Mouse (Mus musculus): ENCODE results near the gene Hist1h2bn. TPM values are rescaled to one million over a fixed set of nuclear protein-coding genes. Genes with fewer than 3 reads are reported as not detected.
"Not testable (repeated sequence)": the region's sequence is repeated elsewhere in the genome, so short reads cannot be mapped to it uniquely, and the experiment has no call there.

Gene Hist1h2bn
- polyA plus RNA-seq, 1 experiment from 2014 or later, result 4.2 TPM

GRCm38 (mm10) chr13:21786899-21787629 is 33.1 kb downstream of the Hist1h2bn start, which contains the start of the genes Hist1h2an and Hist1h2bp:
Gene Hist1h2an (minus strand): TSS chr13:21787218.
Gene Hist1h2bp (plus strand): TSS chr13:21787461.
- under 1% methylated on average over 37 of the region's 63 CpGs for WGBS
- peak; percentile 93 for ATAC-seq (ENCODE audit: insufficient number of reproducible peaks, low FRiP score, low TSS enrichment, low read depth)
- not testable (repeated sequence) for H3K27me3 ChIP-seq, H3K36me3 ChIP-seq, H3K9me3 ChIP-seq, H3K9ac ChIP-seq
- peak within 1 kb of the TSS; percentile 83 for H3K27ac ChIP-seq
- peak within 1 kb of the TSS; percentile 53 for H3K4me2 ChIP-seq
- peak within 1 kb of the TSS; percentile 38 for H3K4me3 ChIP-seq
- H3K4me1 ChIP-seq, result peaks cover 25% of the 10 kb centered on the region

GRCm38 (mm10) chr13:21787760-21788593 is 34.1 kb downstream of the Hist1h2bn start:
- H3K27me3 ChIP-seq, result no peaks in the 10 kb centered on the region
- no peak overlapping the region for H3K9ac ChIP-seq
- no peak for ATAC-seq (ENCODE audit: insufficient number of reproducible peaks, low FRiP score, low TSS enrichment, low read depth)
- peak overlapping the region; percentile 38 for H3K4me3 ChIP-seq
- WGBS, result 15% methylated on average over 17 of the region's 21 CpGs
- H3K27ac ChIP-seq, result peak overlapping the region; percentile 71
- no peaks in the 10 kb centered on the region for H3K36me3 ChIP-seq
- peaks cover 20% of the 10 kb centered on the region for H3K4me1 ChIP-seq
- no peaks in the 10 kb centered on the region for H3K9me3 ChIP-seq
- H3K4me2 ChIP-seq, result peak overlapping the region; percentile 53

- H3K9ac ChIP-seq, result no peak overlapping the region
- no peaks in the 10 kb centered on the region for H3K27me3 ChIP-seq
- H3K27ac ChIP-seq, result no peak overlapping the region
- peaks cover 11% of the 10 kb centered on the region for H3K4me1 ChIP-seq
- no peak overlapping the region for H3K4me2 ChIP-seq
- ATAC-seq (ENCODE audit: insufficient number of reproducible peaks, low FRiP score, low TSS enrichment, low read depth), result no peak
- no peaks in the 10 kb centered on the region for H3K9me3 ChIP-seq
- 65% methylated on average over 6 of the region's 6 CpGs for WGBS
- no peak overlapping the region for H3K4me3 ChIP-seq
- no peaks in the 10 kb centered on the region for H3K36me3 ChIP-seq
Observed at GRCm38 (mm10) chr13:21789925-21790324, 36.0 kb downstream of the Hist1h2bn start.

- ATAC-seq (ENCODE audit: insufficient number of reproducible peaks, low FRiP score, low TSS enrichment, low read depth), result no peak
- Histone ChIP-seq H3K4me1 (peaks cover 11% of the 10 kb centered on the region), H3K9me3 (no peaks in the 10 kb centered on the region), H3K9ac (0 out of 2 replicates have a peak overlapping the region, but pooled peaks have one; percentile 18), H3K36me3 (no peaks in the 10 kb centered on the region), H3K4me3 (peak overlapping the region; percentile 8), H3K27me3 (no peaks in the 10 kb centered on the region), H3K4me2 (peak overlapping the region; percentile 35), H3K27ac (no peak overlapping the region)
- 10% methylated on average over 18 of the region's 18 CpGs for WGBS
Observed at GRCm38 (mm10) chr13:21790601-21791283, 36.8 kb downstream of the Hist1h2bn start.

GRCm38 (mm10) chr13:21795584-21795983 is 41.7 kb downstream of the Hist1h2bn start:
- no peak for ATAC-seq (ENCODE audit: insufficient number of reproducible peaks, low FRiP score, low TSS enrichment, low read depth)

GRCm38 (mm10) chr13:21797163-21797562 is 43.2 kb downstream of the Hist1h2bn start:
- H3K9me3 ChIP-seq; H3K4me2 ChIP-seq; H3K36me3 ChIP-seq; H3K9ac ChIP-seq; H3K27ac ChIP-seq; H3K27me3 ChIP-seq; H3K4me3 ChIP-seq; H3K4me1 ChIP-seq; ATAC-seq (ENCODE audit: insufficient number of reproducible peaks, low FRiP score, low TSS enrichment, low read depth): not testable (repeated sequence)

More at GRCm38 (mm10) chr13:21795584-21795983, 41.7 kb downstream of the Hist1h2bn start:
- no peak overlapping the region for H3K4me2 ChIP-seq
- WGBS, result 87% methylated on average over 7 of the region's 7 CpGs
- no peaks in the 10 kb centered on the region for H3K36me3 ChIP-seq
- H3K4me3 ChIP-seq, result no peak overlapping the region
- H3K4me1 ChIP-seq, result peaks cover 4% of the 10 kb centered on the region
- H3K27me3 ChIP-seq, result no peaks in the 10 kb centered on the region
- no peak overlapping the region for H3K9ac ChIP-seq
- no peak overlapping the region for H3K27ac ChIP-seq
- H3K9me3 ChIP-seq, result no peaks in the 10 kb centered on the region

GRCm38 (mm10) chr13:21803058-21803457 is 49.1 kb downstream of the Hist1h2bn start:
- H3K4me2 ChIP-seq, H3K9ac ChIP-seq, H3K27ac ChIP-seq, H3K27me3 ChIP-seq, H3K36me3 ChIP-seq, H3K4me3 ChIP-seq, H3K4me1 ChIP-seq, H3K9me3 ChIP-seq: not testable (repeated sequence)
- no CpG with 5 or more reads among the region's 4 CpGs for WGBS
- peak; percentile 14; the same call in 1 of the 2 replicates for ATAC-seq (ENCODE audit: insufficient number of reproducible peaks, low FRiP score, low TSS enrichment, low read depth)

Small RNAs within 50 kb of the gene (microRNA-seq; reads per million reads assigned to microRNA genes)
- gene Gm44346 (not detected), gene Gm44357 (not detected), gene Gm44367 (not detected), gene Gm44454 (not detected)

Other genes with a start within 250 kb of the Hist1h2bn start
- gene Zkscan8, start 223.0 kb upstream of the Hist1h2bn start, polyA plus RNA-seq (2015; fragmentation: Nextera tagmentation; extraction: Ambion mirVana), result 6.1 TPM in 2 replicates
- 0.17 and 0.18 TPM in 2 replicates for gene Olfr1366, start 211.3 kb upstream of the Hist1h2bn start, polyA plus RNA-seq (2015; fragmentation: Nextera tagmentation; extraction: Ambion mirVana)
- not detected in 2 replicates for gene Olfr1535, start 194.2 kb upstream of the Hist1h2bn start, polyA plus RNA-seq (2015; fragmentation: Nextera tagmentation; extraction: Ambion mirVana)
- gene Olfr1364, start 172.4 kb upstream of the Hist1h2bn start, polyA plus RNA-seq (2015; fragmentation: Nextera tagmentation; extraction: Ambion mirVana), result not detected in 2 replicates
- gene Olfr1362, start 140.1 kb upstream of the Hist1h2bn start, polyA plus RNA-seq (2015; fragmentation: Nextera tagmentation; extraction: Ambion mirVana), result not detected in 2 replicates
- gene Olfr11, start 111.6 kb upstream of the Hist1h2bn start, polyA plus RNA-seq (2015; fragmentation: Nextera tagmentation; extraction: Ambion mirVana), result not detected in 2 replicates
- not detected in 2 replicates for gene Olfr1361, start 90.7 kb upstream of the Hist1h2bn start, polyA plus RNA-seq (2015; fragmentation: Nextera tagmentation; extraction: Ambion mirVana)
- gene Olfr1360, start 76.7 kb upstream of the Hist1h2bn start, polyA plus RNA-seq (2015; fragmentation: Nextera tagmentation; extraction: Ambion mirVana), result not detected in 2 replicates
- not detected in 2 replicates for gene Olfr1359, start 56.0 kb upstream of the Hist1h2bn start, polyA plus RNA-seq (2015; fragmentation: Nextera tagmentation; extraction: Ambion mirVana)
- 0.96 and 1.2 TPM in 2 replicates for gene Hist1h2bl, start 38.0 kb upstream of the Hist1h2bn start, polyA plus RNA-seq (2015; fragmentation: Nextera tagmentation; extraction: Ambion mirVana)
- gene Hist1h2ai, start 37.7 kb upstream of the Hist1h2bn start, polyA plus RNA-seq (2015; fragmentation: Nextera tagmentation; extraction: Ambion mirVana), result 17.1 and 23.9 TPM in 2 replicates
- 3.5 and 7.6 TPM in 2 replicates for gene Hist1h3h, start 36.5 kb upstream of the Hist1h2bn start, polyA plus RNA-seq (2015; fragmentation: Nextera tagmentation; extraction: Ambion mirVana)
- gene Hist1h2bm, start 32.1 kb upstream of the Hist1h2bn start, polyA plus RNA-seq (2015; fragmentation: Nextera tagmentation; extraction: Ambion mirVana), result 2.5 and 4.5 TPM in 2 replicates
- 1.1 and 1.2 TPM in 2 replicates for gene Hist1h4j, start 19.1 kb upstream of the Hist1h2bn start, polyA plus RNA-seq (2015; fragmentation: Nextera tagmentation; extraction: Ambion mirVana)
- 4.1 TPM in 1 of 2 replicates, not detected in the other for gene Hist1h4k, start 3.6 kb upstream of the Hist1h2bn start, polyA plus RNA-seq (2015; fragmentation: Nextera tagmentation; extraction: Ambion mirVana)
- gene Hist1h2ak, start 296 bp upstream of the Hist1h2bn start, polyA plus RNA-seq (2015; fragmentation: Nextera tagmentation; extraction: Ambion mirVana), result 11.6 and 26.1 TPM in 2 replicates
- 21.1 and 23.5 TPM in 2 replicates for gene Hist1h1b, start 26.5 kb downstream of the Hist1h2bn start, polyA plus RNA-seq (2015; fragmentation: Nextera tagmentation; extraction: Ambion mirVana)
- 81.7 and 109 TPM in 2 replicates for gene Hist1h3i, start 29.2 kb downstream of the Hist1h2bn start, polyA plus RNA-seq (2015; fragmentation: Nextera tagmentation; extraction: Ambion mirVana)
- gene Hist1h2an, start 33.1 kb downstream of the Hist1h2bn start, polyA plus RNA-seq (2015; fragmentation: Nextera tagmentation; extraction: Ambion mirVana), result 3.5 and 4.6 TPM in 2 replicates
- gene Hist1h2bp, start 33.3 kb downstream of the Hist1h2bn start, polyA plus RNA-seq (2015; fragmentation: Nextera tagmentation; extraction: Ambion mirVana), result 1.00 TPM in 1 of 2 replicates, not detected in the other
- gene Hist1h2bq, start 56.1 kb downstream of the Hist1h2bn start, polyA plus RNA-seq (2015; fragmentation: Nextera tagmentation; extraction: Ambion mirVana), result 11.7 and 18.0 TPM in 2 replicates
- gene Hist1h2ao, start 56.3 kb downstream of the Hist1h2bn start, polyA plus RNA-seq (2015; fragmentation: Nextera tagmentation; extraction: Ambion mirVana), result 1.9 TPM in 1 of 2 replicates, not detected in the other
- gene Hist1h4m, start 57.6 kb downstream of the Hist1h2bn start, polyA plus RNA-seq (2015; fragmentation: Nextera tagmentation; extraction: Ambion mirVana), result not detected in 2 replicates
- gene Hist1h4n, start 78.1 kb downstream of the Hist1h2bn start, polyA plus RNA-seq (2015; fragmentation: Nextera tagmentation; extraction: Ambion mirVana), result 9.4 and 12.8 TPM in 2 replicates
- 2,482 and 2,904 TPM in 2 replicates for gene Hist1h2ap, start 79.4 kb downstream of the Hist1h2bn start, polyA plus RNA-seq (2015; fragmentation: Nextera tagmentation; extraction: Ambion mirVana)
- gene Hist1h2br, start 79.6 kb downstream of the Hist1h2bn start, polyA plus RNA-seq (2015; fragmentation: Nextera tagmentation; extraction: Ambion mirVana), result 12.5 and 17.9 TPM in 2 replicates
- 7.8 and 8.8 TPM in 2 replicates for gene Zfp184, start 191.0 kb downstream of the Hist1h2bn start, polyA plus RNA-seq (2015; fragmentation: Nextera tagmentation; extraction: Ambion mirVana)
- 0.15 and 0.20 TPM in 2 replicates for gene Pom121l2, start 227.1 kb downstream of the Hist1h2bn start, polyA plus RNA-seq (2015; fragmentation: Nextera tagmentation; extraction: Ambion mirVana)

Measured in limb, embryonic 15.5 days (tissue).